Mouse (Mus musculus) heart, embryonic 11.5 days (tissue): ENCODE results near the gene Sun1. TPM values are rescaled to one million over a fixed set of nuclear protein-coding genes. Genes with fewer than 3 reads are reported as not detected.

Source experiments
- ATAC-seq: fragments of 200-750 bp; cut with Nextera tagmentation; replicated peaks from 2 replicates; pipeline ENCODE4 v1.8.0; 2017; ENCODE audit warnings: moderate library complexity; ENCODE audit not compliant: insufficient number of reproducible peaks, low FRiP score, low TSS enrichment
- H3K27ac ChIP-seq: fragments of 300-500 bp; sonication (generic); 2 replicates; pipeline ENCODE4 v1.5.1; 2014; ENCODE audit warnings: mild to moderate bottlenecking, low read depth, low read length
- H3K27me3 ChIP-seq: fragments of 300-500 bp; sonication (generic); 2 replicates; pipeline ENCODE4 v1.6.1; 2014; ENCODE audit warnings: mild to moderate bottlenecking, low read length, mixed read lengths; ENCODE audit not compliant: control insufficient read depth, insufficient read depth
- H3K36me3 ChIP-seq: fragments of 300-500 bp; sonication (generic); 2 replicates; pipeline ENCODE4 v1.6.1; 2014; ENCODE audit warnings: mild to moderate bottlenecking, low read length, moderate library complexity, mixed read lengths; ENCODE audit not compliant: control insufficient read depth, insufficient read depth
- H3K4me1 ChIP-seq: fragments of 300-500 bp; sonication (generic); 2 replicates; pipeline ENCODE4 v1.6.1; 2014; ENCODE audit warnings: low read length; ENCODE audit not compliant: control insufficient read depth, insufficient read depth
- H3K4me2 ChIP-seq: fragments of 300-500 bp; sonication (generic); 2 replicates; pipeline ENCODE4 v1.6.1; 2014; ENCODE audit warnings: mild to moderate bottlenecking, moderate library complexity
- H3K4me3 ChIP-seq: fragments of 300-500 bp; sonication (generic); 2 replicates; pipeline ENCODE4 v1.5.1; 2014; ENCODE audit warnings: low read depth, low read length
- H3K9ac ChIP-seq: fragments of 300-500 bp; sonication (generic); 2 replicates; pipeline ENCODE4 v1.6.1; 2014; ENCODE audit warnings: mild to moderate bottlenecking, low read depth, low read length, moderate library complexity
- H3K9me3 ChIP-seq: fragments of 300-500 bp; sonication (generic); replicated peaks from 2 replicates; pipeline ENCODE4 v1.6.1; 2016; ENCODE audit warnings: low read length; ENCODE audit not compliant: control insufficient read depth
- WGBS: fragments of 180-500 bp; shearing (Covaris S2); extraction: QIAGEN DNeasy Blood & Tissue Kit; methylation state at CpG from one replicate; pipeline ENCODE4 v1.1.7; 2014; ENCODE audit not compliant: insufficient replicate concordance; 5-methylcytosine and 5-hydroxymethylcytosine counted together
- polyA plus RNA-seq: library from polyadenylated mRNA; unstranded; fragments of >200 nt; fragmentation: Nextera tagmentation; extraction: Ambion mirVana; gene quantifications from 2 replicates; pipeline ENCODE4 v1.2.1, GENCODE M21; 2014

Gene Sun1
- polyA plus RNA-seq, 1 experiment from 2014 or later, result 33.4 TPM

- Histone ChIP-seq H3K4me1 (no peaks in the 10 kb centered on the region), H3K36me3 (peaks cover 8% of the 10 kb centered on the region), H3K9ac (no peak overlapping the region), H3K4me3 (no peak overlapping the region), H3K27ac (no peak overlapping the region), H3K27me3 (no peaks in the 10 kb centered on the region), H3K4me2 (no peak overlapping the region), H3K9me3 (no peaks in the 10 kb centered on the region)
- ATAC-seq, result no peak
- WGBS, result 91% methylated on average over 11 of the region's 11 CpGs
Measured at GRCm38 (mm10) chr5:139211737-139212385, 11.4 kb downstream of the Sun1 start.

- no peaks in the 10 kb centered on the region for H3K4me1 ChIP-seq
- no peak overlapping the region for H3K4me3 ChIP-seq
- H3K36me3 ChIP-seq, result peaks cover 2% of the 10 kb centered on the region; the same call in 1 of the 2 replicates
- H3K27ac ChIP-seq, result no peak overlapping the region
- H3K4me2 ChIP-seq, result no peak overlapping the region
- no peaks in the 10 kb centered on the region for H3K9me3 ChIP-seq
- no peaks in the 10 kb centered on the region for H3K27me3 ChIP-seq
- no peak overlapping the region for H3K9ac ChIP-seq
- ATAC-seq, result no peak
Measured at GRCm38 (mm10) chr5:139214298-139214697, 13.9 kb downstream of the Sun1 start.

GRCm38 (mm10) chr5:139215184-139215583 lies 14.7 kb downstream of the Sun1 start:
- H3K36me3 ChIP-seq, result peaks cover 2% of the 10 kb centered on the region; the same call in 1 of the 2 replicates
- H3K4me2 ChIP-seq, result no peak overlapping the region
- no peaks in the 10 kb centered on the region for H3K9me3 ChIP-seq
- H3K4me1 ChIP-seq, result no peaks in the 10 kb centered on the region
- no peak for ATAC-seq
- WGBS, result 94% methylated on average over 5 of the region's 5 CpGs
- H3K27me3 ChIP-seq, result no peaks in the 10 kb centered on the region
- no peak overlapping the region for H3K27ac ChIP-seq
- no peak overlapping the region for H3K9ac ChIP-seq
- no peak overlapping the region for H3K4me3 ChIP-seq

DNA sequence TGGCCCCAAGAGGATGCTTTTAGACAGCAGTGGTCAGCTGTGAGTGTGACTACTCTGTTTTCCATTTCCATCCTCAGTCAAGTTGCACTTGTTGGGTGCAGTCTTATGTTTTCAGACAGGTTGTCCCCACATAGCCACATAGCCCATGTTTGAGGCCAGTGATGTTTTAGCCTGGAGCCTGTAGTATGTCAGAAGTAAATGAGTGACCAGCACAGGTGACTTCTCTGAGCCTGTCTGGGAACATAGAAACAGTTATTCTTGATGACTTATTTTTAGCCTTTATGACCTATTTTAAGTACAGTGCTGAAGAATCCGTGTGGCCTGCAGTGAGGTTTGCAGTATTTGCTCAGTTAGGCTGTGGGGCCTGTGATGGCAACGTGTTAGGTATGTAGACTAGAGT lies 15.7 kb downstream of the Sun1 start:
- no peak for ATAC-seq
- Histone ChIP-seq H3K9ac (no peak overlapping the region), H3K4me3 (no peak overlapping the region), H3K27me3 (no peaks in the 10 kb centered on the region), H3K27ac (no peak overlapping the region), H3K4me2 (no peak overlapping the region), H3K36me3 (no peaks in the 10 kb centered on the region; the same call in 1 of the 2 replicates), H3K4me1 (no peaks in the 10 kb centered on the region), H3K9me3 (no peaks in the 10 kb centered on the region)
- 72% methylated on average over 2 of the region's 2 CpGs for WGBS

- ATAC-seq, result no peak
- 83% methylated on average over 3 of the region's 3 CpGs for WGBS
- H3K27me3 ChIP-seq, result no peaks in the 10 kb centered on the region
Measured at GRCm38 (mm10) chr5:139216774-139217173, 16.3 kb downstream of the Sun1 start.

DNA sequence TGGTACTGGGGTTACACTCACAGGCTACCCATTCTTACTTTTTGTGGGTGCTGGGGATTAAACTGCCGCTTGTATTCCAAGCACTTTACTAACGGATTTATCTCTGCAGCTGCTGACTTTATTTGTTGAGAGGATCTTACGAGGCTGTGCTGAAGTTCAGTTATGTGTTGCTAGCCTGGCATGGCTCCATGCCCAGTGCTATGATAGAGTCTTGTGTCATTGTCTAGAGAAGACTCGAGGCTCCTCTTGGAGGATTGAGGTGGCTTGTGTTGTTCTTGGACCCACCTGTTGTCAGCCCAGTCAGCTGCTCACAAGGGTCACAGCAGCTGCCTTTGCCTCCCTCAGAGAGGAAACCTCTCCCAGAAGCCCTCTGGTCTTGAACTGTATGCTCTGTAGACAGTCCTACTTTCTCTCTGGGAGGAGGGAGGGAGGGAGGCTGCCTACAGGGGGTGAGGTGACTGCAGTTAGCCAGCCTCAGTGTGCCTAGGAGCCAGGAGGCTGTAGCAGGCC lies 19.6 kb downstream of the Sun1 start:
- no peak for ATAC-seq
- Histone ChIP-seq H3K4me2 (no peak overlapping the region), H3K9me3 (no peaks in the 10 kb centered on the region), H3K27ac (no peak overlapping the region), H3K9ac (no peak overlapping the region), H3K36me3 (peaks cover 4% of the 10 kb centered on the region), H3K4me1 (no peaks in the 10 kb centered on the region), H3K4me3 (no peak overlapping the region), H3K27me3 (no peaks in the 10 kb centered on the region)
- 88% methylated on average over 4 of the region's 4 CpGs for WGBS

More at GRCm38 (mm10) chr5:139216774-139217173, 16.3 kb downstream of the Sun1 start:
- Histone ChIP-seq H3K4me2 (no peak overlapping the region), H3K9me3 (no peaks in the 10 kb centered on the region), H3K27ac (no peak overlapping the region), H3K4me3 (no peak overlapping the region), H3K4me1 (no peaks in the 10 kb centered on the region), H3K9ac (no peak overlapping the region; the same call in 1 of the 2 replicates), H3K36me3 (no peaks in the 10 kb centered on the region; the same call in 1 of the 2 replicates)

GRCm38 (mm10) chr5:139220610-139221009 lies 20.2 kb downstream of the Sun1 start:
- H3K36me3 ChIP-seq, result peaks cover 5% of the 10 kb centered on the region
- no peaks in the 10 kb centered on the region for H3K4me1 ChIP-seq
- H3K27me3 ChIP-seq, result no peaks in the 10 kb centered on the region
- no peak overlapping the region for H3K4me3 ChIP-seq
- no peak overlapping the region for H3K9ac ChIP-seq
- H3K4me2 ChIP-seq, result no peak overlapping the region
- WGBS, result 74% methylated on average over 4 of the region's 4 CpGs
- no peaks in the 10 kb centered on the region for H3K9me3 ChIP-seq
- no peak for ATAC-seq
- H3K27ac ChIP-seq, result no peak overlapping the region

DNA sequence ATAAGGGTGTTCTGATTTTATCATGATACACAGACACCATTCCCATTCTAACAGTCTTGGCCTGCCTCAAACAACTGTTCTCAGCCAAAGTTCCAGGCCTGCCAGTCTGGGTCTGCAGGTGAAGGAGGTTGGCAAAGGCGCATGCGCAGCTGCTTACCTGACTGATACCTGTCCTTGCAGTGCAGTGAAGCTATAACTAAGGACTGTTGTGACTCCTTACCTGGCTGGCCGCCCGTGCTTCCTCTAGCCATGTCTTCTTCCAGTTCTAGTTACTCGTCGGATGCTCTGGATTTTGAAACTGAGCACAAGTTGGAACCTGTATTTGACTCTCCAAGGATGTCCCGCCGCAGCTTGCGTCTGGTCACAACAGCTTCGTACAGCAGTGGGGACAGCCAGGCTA lies 22.9 kb downstream of the Sun1 start:
- Histone ChIP-seq H3K27ac (no peak overlapping the region), H3K4me2 (no peak overlapping the region), H3K4me3 (no peak overlapping the region), H3K9ac (no peak overlapping the region), H3K9me3 (no peaks in the 10 kb centered on the region), H3K27me3 (no peaks in the 10 kb centered on the region), H3K36me3 (peaks cover 23% of the 10 kb centered on the region), H3K4me1 (no peaks in the 10 kb centered on the region)
- no peak for ATAC-seq
- WGBS, result 93% methylated on average over 10 of the region's 10 CpGs

GRCm38 (mm10) chr5:139227236-139227635 lies 26.8 kb downstream of the Sun1 start:
- Histone ChIP-seq H3K9me3 (no peaks in the 10 kb centered on the region), H3K9ac (no peak overlapping the region), H3K36me3 (peaks cover 35% of the 10 kb centered on the region), H3K4me1 (no peaks in the 10 kb centered on the region), H3K4me2 (no peak overlapping the region), H3K27ac (no peak overlapping the region), H3K4me3 (no peak overlapping the region), H3K27me3 (no peaks in the 10 kb centered on the region)
- no peak for ATAC-seq
- 93% methylated on average over 4 of the region's 4 CpGs for WGBS
